Mouse (Mus musculus): ENCODE results near the gene Sec24c. TPM values are rescaled to one million over a fixed set of nuclear protein-coding genes. Genes with fewer than 3 reads are reported as not detected.

Sec24c gene
- polyA plus RNA-seq, 1 experiment = 85.1 TPM

DNA sequence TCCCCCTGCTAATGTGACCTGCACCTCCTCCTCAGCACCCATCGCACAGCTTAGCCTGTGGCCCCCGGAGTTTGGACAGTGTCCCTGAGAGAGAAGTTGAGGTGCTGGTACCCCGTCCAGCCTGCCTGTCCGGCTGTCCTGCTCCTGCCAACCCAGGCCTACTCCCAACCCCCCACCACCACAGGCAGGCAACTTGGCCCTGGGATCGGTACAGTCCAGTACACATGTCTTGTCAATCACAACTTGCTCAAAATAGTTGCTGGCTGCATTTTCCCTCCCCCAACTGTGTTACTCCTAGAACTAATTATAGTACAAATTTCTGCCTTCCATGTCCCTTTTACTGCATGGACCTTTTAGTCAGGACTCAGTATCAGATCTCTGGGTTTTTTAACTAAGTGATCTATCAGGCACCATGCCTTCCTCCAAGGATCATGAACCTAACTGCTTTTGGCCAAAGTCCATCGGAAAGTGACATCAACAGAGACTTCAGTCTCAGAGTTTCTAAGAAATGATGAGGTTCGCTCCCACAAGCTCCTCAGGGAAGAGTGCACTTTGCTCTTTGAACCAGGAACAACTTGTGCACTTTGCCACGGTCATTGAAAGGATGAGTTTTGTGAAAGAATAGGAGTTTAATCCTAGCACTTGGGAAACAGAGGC, 5.8 kb upstream of the Sec24c start, which contains the start of gene Synpo2l:
Gene Synpo2l (minus strand): TSS at position 201 of the 657 bp plus-strand sequence.
- TF ChIP-seq POLR2A (IDR thresholded peaks at IDR 0.05; ENCODE audit: low read depth, low read length) (no peak), CTCF (IDR thresholded peaks at IDR 0.05; ENCODE audit: borderline replicate concordance, insufficient read depth, low read length) (no peak)
- H3K27ac ChIP-seq (ENCODE audit: insufficient read depth, low read length) = no peak within 1 kb of the TSS

DNA sequence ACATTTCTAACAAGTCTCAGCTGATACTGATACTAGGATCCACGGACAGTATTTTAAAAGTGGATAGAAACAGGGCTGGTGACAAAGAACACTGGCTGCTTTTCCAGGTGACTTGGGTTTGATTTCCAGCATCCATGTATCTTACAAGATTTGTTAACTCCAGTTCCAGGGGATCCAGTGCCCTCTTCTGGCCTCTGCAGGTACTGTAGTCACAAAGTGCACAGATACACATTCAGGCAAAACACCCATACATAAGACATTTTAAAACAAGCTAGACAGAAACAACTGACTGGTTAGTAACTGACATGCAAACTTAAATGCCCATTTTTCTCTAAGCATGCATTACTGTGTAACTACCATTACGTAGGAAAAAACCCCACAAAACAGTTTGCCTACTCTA, 1.1 kb upstream of the Sec24c start:
- H3K4me1 ChIP-seq (ENCODE audit: control insufficient read depth, insufficient read depth, low read length) = peaks cover 4% of the 10 kb centered on the region; the same call in 1 of the 2 replicates
- H3K27ac ChIP-seq (ENCODE audit: insufficient read depth, low read length) = no peak overlapping the region
- no peak overlapping the region for H3K4me3 ChIP-seq (ENCODE audit: insufficient read depth, low read length)
- TF ChIP-seq POLR2A (IDR thresholded peaks at IDR 0.05; ENCODE audit: low read depth, low read length) (no peak), CTCF (IDR thresholded peaks at IDR 0.05; ENCODE audit: borderline replicate concordance, insufficient read depth, low read length) (no peak)

More for the DNA sequence above, 5.8 kb upstream of the Sec24c start, which contains the start of gene Synpo2l:
- Histone ChIP-seq H3K4me3 (ENCODE audit: insufficient read depth, low read length) (no peak within 1 kb of the TSS), H3K4me1 (ENCODE audit: control insufficient read depth, insufficient read depth, low read length) (no peaks in the 10 kb centered on the region)

DNA sequence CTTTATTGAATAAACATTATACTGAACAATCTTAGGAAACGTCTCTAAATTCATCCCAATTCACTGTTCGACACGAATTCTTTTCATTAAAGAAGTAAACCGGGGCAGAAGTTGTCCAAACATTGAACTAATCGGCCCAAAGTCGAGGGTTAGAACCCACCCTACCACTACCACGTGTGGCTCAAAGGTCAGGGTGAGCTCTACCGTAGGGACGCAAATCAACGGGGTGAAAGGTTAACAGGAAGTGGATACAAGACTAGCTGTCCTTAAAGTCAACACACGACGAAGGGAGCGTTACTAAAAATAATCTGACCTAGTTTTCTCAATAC, 409 bp upstream of the Sec24c start:
- Histone ChIP-seq H3K4me1 (ENCODE audit: control insufficient read depth, insufficient read depth, low read length) (peaks cover 4% of the 10 kb centered on the region; the same call in 1 of the 2 replicates), H3K4me3 (ENCODE audit: insufficient read depth, low read length) (peak overlapping the region; percentile 14; the same call in 1 of the 2 replicates), H3K27ac (ENCODE audit: insufficient read depth, low read length) (peak overlapping the region; percentile 72)
- TF ChIP-seq CTCF (IDR thresholded peaks at IDR 0.05; ENCODE audit: borderline replicate concordance, insufficient read depth, low read length) = no peak
- TF ChIP-seq POLR2A (IDR thresholded peaks at IDR 0.05; ENCODE audit: low read depth, low read length) = peak; percentile 39; the same call in 1 of the 2 replicates

DNA sequence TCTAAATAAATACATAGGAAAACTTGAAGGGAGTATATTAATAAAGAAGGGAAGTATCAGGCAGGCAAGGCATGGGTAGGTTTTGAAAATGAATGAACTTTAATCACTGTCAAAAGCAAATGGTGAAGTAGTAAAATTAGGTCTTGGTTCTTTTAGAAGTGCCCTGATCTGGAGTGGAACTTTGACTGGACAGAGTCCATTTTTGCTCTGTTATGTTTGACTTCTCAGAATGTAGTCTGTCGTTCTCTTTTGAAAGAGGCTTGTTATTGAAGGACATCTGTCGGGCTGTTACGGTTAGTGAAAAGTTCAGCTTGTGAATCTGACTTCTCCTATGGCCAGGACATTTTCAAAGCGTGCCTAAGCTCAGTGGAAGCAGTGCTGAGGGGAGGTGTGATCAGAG, 3.8 kb downstream of the Sec24c start:
- TF ChIP-seq POLR2A (IDR thresholded peaks at IDR 0.05; ENCODE audit: low read depth, low read length) (no peak), CTCF (IDR thresholded peaks at IDR 0.05; ENCODE audit: borderline replicate concordance, insufficient read depth, low read length) (no peak)
- H3K4me3 ChIP-seq (ENCODE audit: insufficient read depth, low read length) = no peak overlapping the region
- no peak overlapping the region for H3K27ac ChIP-seq (ENCODE audit: insufficient read depth, low read length)
- peaks cover 4% of the 10 kb centered on the region; the same call in 1 of the 2 replicates for H3K4me1 ChIP-seq (ENCODE audit: control insufficient read depth, insufficient read depth, low read length)

DNA sequence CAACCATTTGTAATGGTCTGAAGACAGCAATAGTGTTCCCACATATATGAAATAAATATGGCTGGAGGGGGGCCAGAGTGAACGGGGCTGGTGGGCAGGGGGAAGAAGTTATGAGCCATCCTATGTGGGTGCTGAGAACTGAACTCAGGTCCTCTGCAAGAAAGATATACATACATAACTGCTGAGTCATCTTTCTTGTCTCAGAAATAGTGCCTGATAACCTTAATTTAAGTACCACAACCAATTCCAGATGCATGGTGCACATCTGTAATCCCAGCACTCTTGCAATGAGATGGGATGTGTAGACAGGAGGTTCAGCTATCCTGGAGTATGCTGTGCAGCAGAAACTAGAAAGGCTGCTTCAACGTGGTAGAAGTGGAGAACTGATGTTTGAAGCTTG, 7.6 kb downstream of the Sec24c start:
- Histone ChIP-seq H3K4me1 (ENCODE audit: control insufficient read depth, insufficient read depth, low read length) (no peaks in the 10 kb centered on the region), H3K4me3 (ENCODE audit: insufficient read depth, low read length) (no peak overlapping the region), H3K27ac (ENCODE audit: insufficient read depth, low read length) (no peak overlapping the region)
- TF ChIP-seq POLR2A (IDR thresholded peaks at IDR 0.05; ENCODE audit: low read depth, low read length) (no peak), CTCF (IDR thresholded peaks at IDR 0.05; ENCODE audit: borderline replicate concordance, insufficient read depth, low read length) (no peak)

DNA sequence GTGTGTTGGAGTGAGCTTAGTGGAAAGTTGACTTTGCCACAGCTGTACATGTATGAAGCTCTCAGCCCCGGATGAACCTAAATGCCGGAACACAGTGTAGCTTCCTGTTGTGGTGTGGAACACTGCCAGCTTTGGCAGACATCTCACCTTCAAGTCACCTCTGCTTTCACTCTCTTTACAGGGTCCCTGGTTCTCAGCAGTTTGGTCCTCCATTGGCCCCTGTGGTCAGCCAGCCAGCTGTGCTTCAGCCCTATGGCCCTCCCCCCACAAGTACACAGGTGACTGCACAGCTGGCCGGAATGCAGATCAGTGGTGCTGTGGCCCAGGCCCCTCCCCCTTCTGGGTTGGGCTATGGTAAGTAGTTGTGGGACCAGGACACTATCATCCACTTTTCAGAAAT, 8.4 kb downstream of the Sec24c start:
- Histone ChIP-seq H3K4me1 (ENCODE audit: control insufficient read depth, insufficient read depth, low read length) (no peaks in the 10 kb centered on the region), H3K27ac (ENCODE audit: insufficient read depth, low read length) (no peak overlapping the region)
- no peak for TF ChIP-seq POLR2A (IDR thresholded peaks at IDR 0.05; ENCODE audit: low read depth, low read length)
- no peak for TF ChIP-seq CTCF (IDR thresholded peaks at IDR 0.05; ENCODE audit: borderline replicate concordance, insufficient read depth, low read length)

DNA sequence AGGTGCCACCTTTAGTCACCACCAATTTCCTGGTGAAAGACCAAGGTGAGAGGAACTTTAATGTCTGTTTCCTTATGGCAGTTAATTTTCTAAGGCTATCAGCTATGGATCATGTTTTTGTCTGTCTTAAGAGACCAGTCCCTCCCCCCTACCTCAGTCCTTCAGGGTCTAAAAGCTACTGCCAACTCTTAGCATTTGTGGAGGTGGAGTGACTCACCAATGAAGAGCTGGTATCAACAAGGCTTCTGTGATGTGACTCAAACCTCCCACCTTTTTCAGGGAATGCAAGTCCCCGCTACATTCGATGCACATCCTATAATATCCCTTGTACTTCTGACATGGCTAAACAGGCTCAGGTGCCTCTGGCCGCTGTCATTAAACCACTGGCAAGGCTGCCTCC, 12.5 kb downstream of the Sec24c start:
- H3K4me1 ChIP-seq (ENCODE audit: control insufficient read depth, insufficient read depth, low read length) = no peaks in the 10 kb centered on the region
- TF ChIP-seq POLR2A (IDR thresholded peaks at IDR 0.05; ENCODE audit: low read depth, low read length) (no peak), CTCF (IDR thresholded peaks at IDR 0.05; ENCODE audit: borderline replicate concordance, insufficient read depth, low read length) (no peak)
- no peak overlapping the region for H3K4me3 ChIP-seq (ENCODE audit: insufficient read depth, low read length)
- no peak overlapping the region for H3K27ac ChIP-seq (ENCODE audit: insufficient read depth, low read length)

More for the DNA sequence above, 8.4 kb downstream of the Sec24c start:
- no peak overlapping the region for H3K4me3 ChIP-seq (ENCODE audit: insufficient read depth, low read length)

DNA sequence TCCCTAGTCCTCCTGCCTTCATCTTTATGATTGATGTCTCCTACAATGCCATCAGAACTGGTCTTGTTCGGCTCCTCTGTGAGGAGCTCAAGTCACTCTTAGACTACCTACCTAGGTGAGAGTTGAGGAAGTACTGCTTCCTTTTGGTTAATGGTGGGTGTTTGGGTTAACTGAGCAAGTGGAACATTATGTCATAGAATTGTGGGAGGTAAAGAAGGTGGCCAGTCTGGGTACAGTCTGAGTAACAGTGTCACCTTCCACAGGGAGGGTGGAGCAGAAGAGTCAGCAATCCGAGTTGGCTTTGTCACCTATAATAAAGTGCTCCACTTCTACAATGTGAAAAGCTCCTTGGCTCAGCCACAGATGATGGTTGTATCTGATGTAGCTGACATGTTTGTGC, 14.9 kb downstream of the Sec24c start:
- Histone ChIP-seq H3K27ac (ENCODE audit: insufficient read depth, low read length) (no peak overlapping the region), H3K4me1 (ENCODE audit: control insufficient read depth, insufficient read depth, low read length) (no peaks in the 10 kb centered on the region), H3K4me3 (ENCODE audit: insufficient read depth, low read length) (no peak overlapping the region)
- TF ChIP-seq CTCF (IDR thresholded peaks at IDR 0.05; ENCODE audit: borderline replicate concordance, insufficient read depth, low read length) = no peak

DNA sequence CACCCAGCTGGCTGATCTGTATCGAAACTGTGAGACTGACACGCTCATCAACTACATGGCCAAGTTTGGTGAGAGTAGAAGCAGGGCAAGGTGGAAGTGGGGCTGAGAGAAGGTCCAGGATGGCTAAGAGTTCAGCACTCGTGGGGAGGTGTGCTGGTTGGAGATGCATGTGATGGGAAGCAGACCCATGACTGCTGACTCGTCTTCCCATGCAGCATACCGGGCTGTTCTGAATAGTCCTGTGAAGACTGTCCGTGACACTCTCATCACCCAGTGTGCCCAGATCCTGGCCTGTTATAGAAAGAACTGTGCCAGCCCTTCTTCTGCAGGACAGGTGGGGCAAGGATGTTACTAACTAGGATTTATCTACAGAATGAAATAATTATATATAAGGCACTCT, 17.7 kb downstream of the Sec24c start:
- Histone ChIP-seq H3K27ac (ENCODE audit: insufficient read depth, low read length) (no peak overlapping the region), H3K4me3 (ENCODE audit: insufficient read depth, low read length) (no peak overlapping the region), H3K4me1 (ENCODE audit: control insufficient read depth, insufficient read depth, low read length) (peaks cover 2% of the 10 kb centered on the region; the same call in 1 of the 2 replicates)
- TF ChIP-seq POLR2A (IDR thresholded peaks at IDR 0.05; ENCODE audit: low read depth, low read length) = no peak
- TF ChIP-seq CTCF (IDR thresholded peaks at IDR 0.05; ENCODE audit: borderline replicate concordance, insufficient read depth, low read length) = no peak

DNA sequence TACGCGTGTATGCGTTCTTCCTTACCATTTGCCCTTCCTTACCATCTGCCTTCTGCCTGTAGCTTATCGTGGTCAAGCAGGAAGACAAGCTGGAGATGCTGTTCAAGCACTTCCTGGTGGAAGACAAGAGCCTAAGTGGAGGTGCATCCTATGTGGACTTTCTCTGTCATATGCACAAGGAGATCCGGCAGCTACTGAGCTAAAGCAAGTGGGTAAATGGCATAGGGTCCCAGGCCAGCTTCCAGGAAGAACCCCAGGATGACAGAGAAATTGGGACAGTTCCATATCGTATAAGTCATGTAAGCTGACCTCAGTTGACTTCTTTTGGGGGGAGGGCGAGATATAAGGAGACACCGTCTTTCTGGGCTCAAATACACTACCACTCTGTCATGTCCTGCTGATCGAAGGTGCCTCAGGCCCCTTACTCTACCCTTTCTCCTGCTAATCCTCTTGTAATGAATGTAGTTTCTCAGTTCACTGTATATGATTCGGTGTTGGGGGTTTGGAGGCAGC, 19.5 kb downstream of the Sec24c start:
- H3K27ac ChIP-seq (ENCODE audit: insufficient read depth, low read length) = no peak overlapping the region
- H3K4me1 ChIP-seq (ENCODE audit: control insufficient read depth, insufficient read depth, low read length) = peaks cover 4% of the 10 kb centered on the region
- no peak overlapping the region for H3K4me3 ChIP-seq (ENCODE audit: insufficient read depth, low read length)
- TF ChIP-seq POLR2A (IDR thresholded peaks at IDR 0.05; ENCODE audit: low read depth, low read length) = no peak
- TF ChIP-seq CTCF (IDR thresholded peaks at IDR 0.05; ENCODE audit: borderline replicate concordance, insufficient read depth, low read length) = no peak
